Mouse (Mus musculus) ES-E14 (cell line): Measurements from ENCODE around the gene Spcs2. TPM values are rescaled to one million over a fixed set of nuclear protein-coding genes. Genes with fewer than 3 reads are reported as not detected.

Experiments
- DNase-seq: peaks from one replicate; pipeline ENCODE4 v3.0.0-alpha.2; 2013; ENCODE audit warnings: low read depth, low spot score
- H3K27ac ChIP-seq: 2 replicates; pipeline ENCODE4 v1.5.1; 2012; ENCODE audit warnings: low read depth, mild to moderate bottlenecking, low read length, moderate library complexity, mixed read lengths; ENCODE audit not compliant: poor library complexity, insufficient read depth, severe bottlenecking
- H3K36me3 ChIP-seq: 2 replicates; pipeline ENCODE4 v1.6.1; 2012; ENCODE audit warnings: mild to moderate bottlenecking, low read length, moderate library complexity, mixed read lengths; ENCODE audit not compliant: control insufficient read depth, poor library complexity, insufficient read depth, severe bottlenecking
- H3K4me1 ChIP-seq, 2 experiments: fragments of 150-350 bp in 1 of 2; sonication (generic) in 1 of 2; 2 replicates each; pipeline ENCODE4 v1.6.1; 2012; ENCODE audit warnings: low read length in 2 of 2, mild to moderate bottlenecking in 1 of 2, mixed read lengths in 1 of 2; ENCODE audit not compliant: control insufficient read depth in 2 of 2, insufficient read depth in 2 of 2, poor library complexity in 1 of 2
- H3K4me3 ChIP-seq, 2 experiments: fragments of 150-350 bp in 1 of 2; sonication (generic) in 1 of 2; 2 replicates each; pipeline ENCODE4 v1.5.1; 2012; ENCODE audit warnings: low read length in 2 of 2, low read depth in 1 of 2, mild to moderate bottlenecking in 1 of 2, mixed read lengths in 1 of 2; ENCODE audit not compliant: insufficient read depth in 1 of 2, poor library complexity in 1 of 2, severe bottlenecking in 1 of 2
- H3K9ac ChIP-seq: 2 replicates; pipeline ENCODE4 v1.6.1; 2012; ENCODE audit warnings: low read depth, mild to moderate bottlenecking, low read length, mixed read lengths; ENCODE audit not compliant: poor library complexity, insufficient read depth, severe bottlenecking
- H3K9me3 ChIP-seq: fragments of 150-350 bp; sonication (generic); 2 replicates; pipeline ENCODE4 v1.6.1; 2012; ENCODE audit warnings: low read depth, mild to moderate bottlenecking, low read length; ENCODE audit not compliant: control insufficient read depth, insufficient read depth
- CHD2 ChIP-seq: IDR thresholded peaks from 2 replicates; pipeline ENCODE4 v1.6.1; 2014; ENCODE audit warnings: mild to moderate bottlenecking, low read depth, low read length, inconsistent platforms
- HCFC1 ChIP-seq: IDR thresholded peaks from 2 replicates; pipeline ENCODE4 v1.6.1; 2012; ENCODE audit warnings: low read length, inconsistent platforms, borderline replicate concordance; ENCODE audit not compliant: insufficient read depth
- MAFK ChIP-seq: IDR thresholded peaks from 2 replicates; pipeline ENCODE4 v1.6.1; 2014; ENCODE audit warnings: mild to moderate bottlenecking, low read depth, low read length, inconsistent platforms; ENCODE audit not compliant: insufficient read depth
- ZC3H11A ChIP-seq: IDR thresholded peaks from 2 replicates; pipeline ENCODE4 v1.6.1; 2012; ENCODE audit warnings: low read depth, mild to moderate bottlenecking, inconsistent platforms, low read length, borderline replicate concordance
- ZNF384 ChIP-seq: IDR thresholded peaks from 2 replicates; pipeline ENCODE4 v1.6.1; 2012; ENCODE audit warnings: low read depth, low read length, inconsistent platforms
- in situ Hi-C, 2 experiments: fragments of 600-800 bp; cut with MboI; formaldehyde crosslinking; loops; one replicate each; pipeline ENCODE4 v1.15.1; 2025; ENCODE audit warnings: low sequenced_read_pairs in 2 of 2, inconsistent platforms in 1 of 2; ENCODE audit not compliant: unreplicated experiment in 2 of 2
- total RNA-seq: library from RNA; depleted of rRNA; stranded (reverse); fragments of 300-350 nt; gene quantifications from 2 replicates; pipeline ENCODE4 v1.2.3, GENCODE M21; 2012

Gene Spcs2
- total RNA-seq, 1 experiment, result 247 TPM

- no peak overlapping the region for H3K27ac ChIP-seq
- H3K9ac ChIP-seq, result no peak overlapping the region
- peaks cover 2 to 3% of the 10 kb centered on the region in 2 experiments; a peak in 1 of 4 replicates for H3K4me1 ChIP-seq
- DNase-seq, result no peak
- H3K36me3 ChIP-seq, result no peaks in the 10 kb centered on the region
- no peak for TF ChIP-seq CHD2
- TF ChIP-seq ZNF384, result no peak
- TF ChIP-seq HCFC1, result no peak
- TF ChIP-seq ZC3H11A, result no peak
- no peak for TF ChIP-seq MAFK
- in situ Hi-C loops, result no loop called here
- no peak overlapping the region for H3K4me3 ChIP-seq
- H3K9me3 ChIP-seq, result no peaks in the 10 kb centered on the region
Observed at GRCm38 (mm10) chr7:99825511-99825910, 37.8 kb downstream of the Spcs2 start.

GRCm38 (mm10) chr7:99824649-99825483 lies 38.4 kb downstream of the Spcs2 start:
- Histone ChIP-seq H3K9me3 (no peaks in the 10 kb centered on the region), H3K36me3 (no peaks in the 10 kb centered on the region), H3K4me3 (no peak overlapping the region), H3K9ac (no peak overlapping the region), H3K4me1 (peaks cover 2 to 3% of the 10 kb centered on the region in 2 experiments; a peak in 1 of 4 replicates), H3K27ac (no peak overlapping the region)
- in situ Hi-C loops, result no loop called here
- TF ChIP-seq HCFC1 (no peak), ZNF384 (no peak), CHD2 (no peak), MAFK (no peak), ZC3H11A (no peak)
- DNase-seq, result no peak

GRCm38 (mm10) chr7:99823045-99823663 lies 40.1 kb downstream of the Spcs2 start:
- Histone ChIP-seq H3K9me3 (no peaks in the 10 kb centered on the region), H3K27ac (no peak overlapping the region), H3K4me1 (peaks cover 0 to 3% of the 10 kb centered on the region in 2 experiments; a peak in 1 of 4 replicates), H3K9ac (no peak overlapping the region), H3K36me3 (no peaks in the 10 kb centered on the region), H3K4me3 (no peak overlapping the region)
- in situ Hi-C loops, result no loop called here
- DNase-seq, result no peak
- TF ChIP-seq MAFK, result no peak

DNA sequence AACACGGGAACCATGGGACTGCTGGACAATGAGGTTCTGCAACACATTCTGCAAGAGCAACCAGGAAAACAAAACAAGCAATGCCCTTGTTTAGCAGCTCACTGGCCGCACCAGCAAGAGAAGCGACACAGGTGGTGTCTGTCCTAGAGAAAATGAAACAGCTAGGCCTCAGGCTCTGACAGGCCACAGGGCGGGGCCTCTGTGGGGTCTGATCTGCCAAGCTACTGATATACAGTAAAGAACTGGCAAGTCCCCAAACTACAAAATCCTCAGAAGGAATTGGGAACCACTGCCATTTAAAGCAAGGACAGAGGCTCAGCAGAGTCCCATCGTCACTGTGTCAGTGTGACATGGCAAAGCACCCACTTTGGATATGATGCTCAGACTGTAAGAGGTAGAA lies 40.8 kb downstream of the Spcs2 start:
- DNase-seq, result no peak
- in situ Hi-C loops, result no loop called here
- Histone ChIP-seq H3K9me3 (no peaks in the 10 kb centered on the region), H3K36me3 (no peaks in the 10 kb centered on the region), H3K9ac (no peak overlapping the region), H3K4me3 (no peak overlapping the region), H3K27ac (no peak overlapping the region), H3K4me1 (peaks cover 0 to under 1% of the 10 kb centered on the region in 2 experiments; a peak in 1 of 4 replicates)
- no peak for TF ChIP-seq CHD2
- TF ChIP-seq ZNF384, result no peak
- TF ChIP-seq MAFK, result no peak
- no peak for TF ChIP-seq HCFC1
- no peak for TF ChIP-seq ZC3H11A
